Mouse (Mus musculus) kidney, adult 2 months (tissue): ENCODE data around the gene Dlg2. TPM values are rescaled to one million over a fixed set of nuclear protein-coding genes. Genes with fewer than 3 reads are reported as not detected.

Source experiments
- DNase-seq: peaks from one replicate; pipeline ENCODE4 v3.0.0; 2021
- H3K27ac ChIP-seq: fragments of 200-500 bp; 2 replicates; pipeline ENCODE4 v1.5.1; 2012; ENCODE audit warnings: low read depth, low read length, control low read depth, inconsistent platforms; ENCODE audit not compliant: insufficient read depth
- H3K27me3 ChIP-seq: fragments of 200-500 bp; replicated peaks from 2 replicates; pipeline ENCODE4 v1.6.1; 2012; ENCODE audit warnings: mild to moderate bottlenecking, moderate library complexity, low read length, inconsistent platforms; ENCODE audit not compliant: control insufficient read depth, insufficient read depth
- H3K36me3 ChIP-seq: fragments of 200-500 bp; 2 replicates; pipeline ENCODE4 v1.6.1; 2012; ENCODE audit warnings: mild to moderate bottlenecking, moderate library complexity, low read length, inconsistent platforms; ENCODE audit not compliant: control insufficient read depth, insufficient read depth
- H3K4me1 ChIP-seq: fragments of 200-500 bp; 2 replicates; pipeline ENCODE4 v1.6.1; 2011; ENCODE audit warnings: low read length; ENCODE audit not compliant: control insufficient read depth, insufficient read depth
- H3K4me3 ChIP-seq: fragments of 200-500 bp; 2 replicates; pipeline ENCODE4 v1.5.1; 2011; ENCODE audit warnings: mild to moderate bottlenecking, low read depth, low read length, control low read depth; ENCODE audit not compliant: insufficient read depth
- CTCF ChIP-seq: fragments of 200-500 bp; conservative IDR thresholded peaks from 2 replicates; pipeline ENCODE4 v1.5.1; 2011; ENCODE audit warnings: low read depth, mild to moderate bottlenecking, control low read depth, low read length, moderate library complexity, mixed read lengths; ENCODE audit not compliant: insufficient read depth, insufficient read length
- POLR2A ChIP-seq: fragments of 200-500 bp; IDR thresholded peaks from one replicate; pipeline ENCODE4 v1.6.1; 2011; ENCODE audit warnings: low read depth, low read length, control low read depth
- WGBS: fragments of 180-500 bp; shearing (Covaris S2); methylation state at CpG from one replicate; pipeline ENCODE4 v1.1.7; 2018; 5-methylcytosine and 5-hydroxymethylcytosine counted together
- polyA plus RNA-seq: library from polyadenylated mRNA; depleted of rRNA; stranded (reverse); fragments of >200 nt; gene quantifications from 2 replicates; pipeline ENCODE4 v1.2.3, GENCODE M21; 2012

Gene Dlg2
- polyA plus RNA-seq, 1 experiment: 2.1 TPM

GRCm38 (mm10) chr7:92100847-92101246 is 1624.4 kb downstream of the Dlg2 start:
- WGBS: 89% methylated on average over 2 of the region's 2 CpGs
- no peaks in the 10 kb centered on the region for H3K4me1 ChIP-seq
- no peaks in the 10 kb centered on the region for H3K36me3 ChIP-seq
- TF ChIP-seq POLR2A: no peak
- no peak for TF ChIP-seq CTCF
- H3K27me3 ChIP-seq: no peaks in the 10 kb centered on the region
- no peak for DNase-seq
- H3K4me3 ChIP-seq: no peak overlapping the region
- H3K27ac ChIP-seq: no peak overlapping the region

GRCm38 (mm10) chr7:92102892-92103543 is 1626.5 kb downstream of the Dlg2 start:
- Histone ChIP-seq H3K4me1 (no peaks in the 10 kb centered on the region), H3K4me3 (no peak overlapping the region), H3K27ac (no peak overlapping the region), H3K27me3 (no peaks in the 10 kb centered on the region), H3K36me3 (no peaks in the 10 kb centered on the region)
- peak; percentile 64 for DNase-seq
- TF ChIP-seq POLR2A: no peak
- 0 out of 2 replicates have a peak, but pooled peaks have one; percentile 16 for TF ChIP-seq CTCF
- WGBS: 21% methylated on average over 4 of the region's 4 CpGs

GRCm38 (mm10) chr7:92105477-92105876 is 1629.0 kb downstream of the Dlg2 start:
- Histone ChIP-seq H3K4me1 (no peaks in the 10 kb centered on the region), H3K27ac (no peak overlapping the region), H3K4me3 (no peak overlapping the region), H3K36me3 (no peaks in the 10 kb centered on the region), H3K27me3 (no peaks in the 10 kb centered on the region)
- TF ChIP-seq CTCF (no peak), POLR2A (no peak)
- WGBS: 22% methylated on average over 2 of the region's 2 CpGs
- no peak for DNase-seq

- WGBS: 92% methylated on average over 2 of the region's 2 CpGs
- DNase-seq: no peak
- Histone ChIP-seq H3K36me3 (no peaks in the 10 kb centered on the region), H3K27me3 (no peaks in the 10 kb centered on the region), H3K27ac (no peak overlapping the region), H3K4me3 (no peak overlapping the region), H3K4me1 (no peaks in the 10 kb centered on the region)
- no peak for TF ChIP-seq POLR2A
- no peak for TF ChIP-seq CTCF
These were observed 1629.5 kb downstream of the Dlg2 start for GRCm38 (mm10) chr7:92105956-92106355.

GRCm38 (mm10) chr7:92113065-92113464 is 1636.6 kb downstream of the Dlg2 start:
- WGBS: 77% methylated on average over 4 of the region's 4 CpGs

GRCm38 (mm10) chr7:92115237-92115871 is 1638.9 kb downstream of the Dlg2 start:
- DNase-seq: peak; percentile 14
- H3K27me3 ChIP-seq: no peaks in the 10 kb centered on the region
- H3K4me1 ChIP-seq: no peaks in the 10 kb centered on the region
- no peaks in the 10 kb centered on the region for H3K36me3 ChIP-seq
- H3K4me3 ChIP-seq: no peak overlapping the region
- TF ChIP-seq POLR2A: no peak
- no peak for TF ChIP-seq CTCF
- no peak overlapping the region for H3K27ac ChIP-seq
- WGBS: 63% methylated on average over 5 of the region's 5 CpGs

More at GRCm38 (mm10) chr7:92113065-92113464, 1636.6 kb downstream of the Dlg2 start:
- no peaks in the 10 kb centered on the region for H3K27me3 ChIP-seq
- no peak overlapping the region for H3K4me3 ChIP-seq
- no peaks in the 10 kb centered on the region for H3K36me3 ChIP-seq
- DNase-seq: no peak
- H3K4me1 ChIP-seq: no peaks in the 10 kb centered on the region
- H3K27ac ChIP-seq: no peak overlapping the region
- no peak for TF ChIP-seq CTCF
- TF ChIP-seq POLR2A: no peak

- no peaks in the 10 kb centered on the region for H3K4me1 ChIP-seq
- TF ChIP-seq CTCF: no peak
- TF ChIP-seq POLR2A: no peak
- no peaks in the 10 kb centered on the region for H3K27me3 ChIP-seq
- no peak overlapping the region for H3K27ac ChIP-seq
- H3K4me3 ChIP-seq: no peak overlapping the region
- H3K36me3 ChIP-seq: no peaks in the 10 kb centered on the region
- DNase-seq: no peak
- 64% methylated on average over 2 of the region's 2 CpGs for WGBS
These were observed 1646.8 kb downstream of the Dlg2 start for GRCm38 (mm10) chr7:92123276-92123675.
